Mouse (Mus musculus): ENCODE data around the gene Stx12. TPM values are rescaled to one million over a fixed set of nuclear protein-coding genes. Genes with fewer than 3 reads are reported as not detected.

Gene Stx12
- total RNA-seq, 4 experiments from 2014 or later, result 97.1 to 116 (median 106) TPM

Other genes starting within 250 kb of the Stx12 start
- 10 to 100 TPM; 28.7 to 31.1 (median 29.0) TPM for gene Eya3, start 245.5 kb downstream of the Stx12 start, total RNA-seq (2022)
- gene Xkr8, start 152.0 kb downstream of the Stx12 start, total RNA-seq (2022), result 1 to 10 TPM; 2.9 to 4.5 (median 3.6) TPM
- gene Smpdl3b, start 127.3 kb downstream of the Stx12 start, total RNA-seq (2022), result 1 to 10 TPM; 3.4 to 4.6 (median 4.0) TPM
- 10 to 100 TPM; 13.3 to 15.7 (median 15.1) TPM for gene Rpa2, start 116.2 kb downstream of the Stx12 start, total RNA-seq (2022)
- gene Themis2, start 88.1 kb downstream of the Stx12 start, total RNA-seq (2022), result 1 to 10 TPM in 2 of 4 experiments, under 1 TPM in 2; 0.62 to 3.9 (median 1.6) TPM
- gene Ppp1r8, start 41.3 kb downstream of the Stx12 start, total RNA-seq (2022), result 10 to 100 TPM; 37.9 to 43.2 (median 40.3) TPM
- gene Fam76a, start 38.0 kb upstream of the Stx12 start, total RNA-seq (2022), result 10 to 100 TPM; 47.4 to 67.7 (median 53.2) TPM
- 1 to 10 TPM in 2 of 4 experiments, under 1 TPM in 1, not detected in 1; 0.19 to 3.9 (median 3.4) TPM for gene Fgr, start 89.6 kb upstream of the Stx12 start, total RNA-seq (2022)
- 100 to 1,000 TPM in 3 of 4 experiments, 10 to 100 TPM in 1; 99.1 to 116 (median 106) TPM for gene Ahdc1, start 126.8 kb upstream of the Stx12 start, total RNA-seq (2022)
- 10 to 100 TPM; 35.7 to 48.2 (median 46.7) TPM for gene Wasf2, start 246.0 kb upstream of the Stx12 start, total RNA-seq (2022)